Mouse (Mus musculus) MEL (cell line): ENCODE data around the gene Sgms1. TPM values are rescaled to one million over a fixed set of nuclear protein-coding genes. Genes with fewer than 3 reads are reported as not detected.
A peak's percentile ranks its signal among the peaks of the same experiment; 100 is the strongest.

Source experiments
- DNase-seq: peaks from one replicate; pipeline ENCODE4 v3.0.0; 2011; ENCODE audit warnings: low read depth, low spot score
- H3K27ac ChIP-seq: 2 replicates; pipeline ENCODE4 v1.5.1; 2012; ENCODE audit warnings: low read depth, mild to moderate bottlenecking, control low read depth, low read length, moderate library complexity; ENCODE audit not compliant: control insufficient read depth
- H3K27me3 ChIP-seq, 2 experiments: fragments of 150-350 bp in 1 of 2; sonication (generic) in 1 of 2; 2 replicates each; pipeline ENCODE4 v1.6.1; 2012; ENCODE audit warnings: low read length in 2 of 2, mild to moderate bottlenecking in 2 of 2, improper control_type of control experiment in 1 of 2, moderate library complexity in 1 of 2; ENCODE audit not compliant: insufficient read depth in 2 of 2, control insufficient read depth in 1 of 2
- H3K36me3 ChIP-seq, 2 experiments: 2 replicates each; pipeline ENCODE4 v1.6.1; 2012 to 2014; ENCODE audit warnings: low read length in 2 of 2, improper control_type of control experiment in 1 of 2, inconsistent platforms in 1 of 2, mild to moderate bottlenecking in 1 of 2; ENCODE audit not compliant: insufficient read depth in 2 of 2, control insufficient read depth in 1 of 2
- H3K4me1 ChIP-seq, 2 experiments: fragments of 150-350 bp in 1 of 2; sonication (generic) in 1 of 2; 2 replicates each; pipeline ENCODE4 v1.6.1; 2012; ENCODE audit warnings: low read length in 2 of 2, improper control_type of control experiment in 1 of 2, mild to moderate bottlenecking in 1 of 2; ENCODE audit not compliant: insufficient read depth in 2 of 2, control insufficient read depth in 1 of 2
- H3K4me3 ChIP-seq, 2 experiments: fragments of 150-350 bp in 1 of 2; sonication (generic) in 1 of 2; 2 replicates each; pipeline ENCODE4 v1.5.1; 2012; ENCODE audit warnings: low read depth in 2 of 2, low read length in 2 of 2, mild to moderate bottlenecking in 2 of 2, moderate library complexity in 2 of 2, control low read depth in 1 of 2, improper control_type of control experiment in 1 of 2; ENCODE audit not compliant: control insufficient read depth in 1 of 2, insufficient read depth in 1 of 2
- H3K79me2 ChIP-seq: 2 replicates; pipeline ENCODE4 v1.6.1; 2012; ENCODE audit warnings: mild to moderate bottlenecking, low read length, moderate library complexity; ENCODE audit not compliant: control insufficient read depth, poor library complexity, insufficient read depth
- H3K9ac ChIP-seq: 2 replicates; pipeline ENCODE4 v1.6.1; 2012; ENCODE audit warnings: low read depth, mild to moderate bottlenecking, control low read depth, low read length, moderate library complexity; ENCODE audit not compliant: control insufficient read depth, poor library complexity, severe bottlenecking
- H3K9me3 ChIP-seq: fragments of 150-350 bp; sonication (generic); replicated peaks from 2 replicates; pipeline ENCODE4 v1.6.1; 2012; ENCODE audit warnings: mild to moderate bottlenecking, low read length, improper control_type of control experiment, moderate library complexity; ENCODE audit not compliant: insufficient read depth
- GATA1 ChIP-seq: IDR thresholded peaks from 2 replicates; pipeline ENCODE4 v1.6.1; 2011; ENCODE audit warnings: low read depth, low read length, improper control_type of control experiment
- HCFC1 ChIP-seq: IDR thresholded peaks from 2 replicates; pipeline ENCODE4 v1.6.1; 2012; ENCODE audit warnings: low read depth, mild to moderate bottlenecking, inconsistent platforms, low read length, improper control_type of control experiment, moderate library complexity
- JUND ChIP-seq: IDR thresholded peaks from 2 replicates; pipeline ENCODE4 v1.6.1; 2011; ENCODE audit warnings: low read depth, mild to moderate bottlenecking, improper control_type of control experiment, low read length
- MXI1 ChIP-seq: IDR thresholded peaks from 2 replicates; pipeline ENCODE4 v1.6.1; 2011; ENCODE audit warnings: mild to moderate bottlenecking, low read depth, low read length, improper control_type of control experiment
- NELFE ChIP-seq: IDR thresholded peaks from 2 replicates; pipeline ENCODE4 v1.6.1; 2011; ENCODE audit warnings: low read depth, low read length, improper control_type of control experiment
- POLR2A ChIP-seq, 2 experiments: IDR thresholded peaks; 2 replicates each; pipeline ENCODE4 v1.6.1; 2011 to 2012; ENCODE audit warnings: low read length in 2 of 2, mild to moderate bottlenecking in 2 of 2, control low read depth in 1 of 2, improper control_type of control experiment in 1 of 2, low read depth in 1 of 2, moderate library complexity in 1 of 2; ENCODE audit not compliant: control insufficient read depth in 1 of 2, insufficient read depth in 1 of 2, poor library complexity in 1 of 2
- POLR2AphosphoS2 ChIP-seq: IDR thresholded peaks from 2 replicates; pipeline ENCODE4 v1.6.1; 2011; ENCODE audit warnings: low read length, improper control_type of control experiment
- POLR2AphosphoS5 ChIP-seq: IDR thresholded peaks from 2 replicates; pipeline ENCODE4 v1.6.1; 2012; ENCODE audit warnings: low read depth, borderline replicate concordance, mild to moderate bottlenecking, inconsistent platforms, low read length, moderate library complexity, mixed read lengths
- RCOR1 ChIP-seq: IDR thresholded peaks from 2 replicates; pipeline ENCODE4 v1.6.1; 2012; ENCODE audit warnings: low read depth, mild to moderate bottlenecking, inconsistent platforms, low read length, improper control_type of control experiment
- SIN3A ChIP-seq: IDR thresholded peaks from 2 replicates; pipeline ENCODE4 v1.6.1; 2012; ENCODE audit warnings: low read length, improper control_type of control experiment, inconsistent platforms
- SMC3 ChIP-seq: IDR thresholded peaks from 2 replicates; pipeline ENCODE4 v1.6.1; 2011; ENCODE audit warnings: low read depth, low read length, improper control_type of control experiment
- UBTF ChIP-seq: IDR thresholded peaks from 2 replicates; pipeline ENCODE4 v1.6.1; 2012; ENCODE audit warnings: low read depth, mild to moderate bottlenecking, inconsistent platforms, low read length, improper control_type of control experiment, moderate library complexity, borderline replicate concordance; ENCODE audit not compliant: insufficient read depth
- USF1 ChIP-seq: IDR thresholded peaks from 2 replicates; pipeline ENCODE4 v1.6.1; 2014; ENCODE audit warnings: low read depth, mild to moderate bottlenecking, inconsistent platforms, low read length, improper control_type of control experiment, moderate library complexity
- USF2 ChIP-seq, 2 experiments: IDR thresholded peaks; 2 replicates each; pipeline ENCODE4 v1.6.1; 2011 to 2012; ENCODE audit warnings: improper control_type of control experiment in 2 of 2, low read length in 2 of 2, borderline replicate concordance in 1 of 2, inconsistent platforms in 1 of 2, low read depth in 1 of 2, mild to moderate bottlenecking in 1 of 2; ENCODE audit not compliant: insufficient read depth in 1 of 2
- ZC3H11A ChIP-seq: IDR thresholded peaks from 2 replicates; pipeline ENCODE4 v1.6.1; 2012; ENCODE audit warnings: low read depth, mild to moderate bottlenecking, inconsistent platforms, low read length, improper control_type of control experiment
- ZKSCAN1 ChIP-seq: IDR thresholded peaks from 2 replicates; pipeline ENCODE4 v1.6.1; 2012; ENCODE audit warnings: low read depth, mild to moderate bottlenecking, inconsistent platforms, low read length, improper control_type of control experiment, moderate library complexity
- ZNF384 ChIP-seq: IDR thresholded peaks from 2 replicates; pipeline ENCODE4 v1.6.1; 2012; ENCODE audit warnings: low read depth, mild to moderate bottlenecking, inconsistent platforms, low read length, improper control_type of control experiment
- polyA plus RNA-seq, 2 experiments: library from polyadenylated mRNA; stranded (reverse) in 1 of 2; unstranded in 1 of 2; fragments of >175 nt in 1 of 2; fragments of >200 nt in 1 of 2; gene quantifications; 2 replicates each; pipeline versions ENCODE4 v1.2.1 to v1.2.4; 2012; ENCODE audit warnings: low replicate concordance in 2 of 2, low read depth in 1 of 2; ENCODE audit not compliant: insufficient read length in 2 of 2, insufficient read depth in 1 of 2, missing spikeins in 1 of 2
- total RNA-seq: library from RNA; depleted of rRNA; stranded (reverse); fragments of 300-350 nt; gene quantifications from 2 replicates; pipeline ENCODE4 v1.2.3, GENCODE M21; 2012

Sgms1 gene
- total and polyA plus RNA-seq, 3 experiments = 16.3 to 18.5 TPM; not detected in 1

GRCm38 (mm10) chr19:32178161-32178560, 211.4 kb downstream of the Sgms1 start:
- Histone ChIP-seq H3K79me2 (peaks cover 5% of the 10 kb centered on the region; the same call in 1 of the 2 replicates), H3K27me3 (no peaks in the 10 kb centered on the region), H3K4me3 (no peak overlapping the region), H3K27ac (no peak overlapping the region)
- no peak for DNase-seq
- TF ChIP-seq UBTF (no peak), RCOR1 (no peak), USF1 (no peak), ZNF384 (no peak), NELFE (no peak), HCFC1 (no peak), MXI1 (no peak), USF2 (IDR thresholded peaks at IDR 0.05; ENCODE audit: borderline replicate concordance in 1 of 2, insufficient read depth in 1 of 2, low read depth in 1 of 2, low read length in 2 of 2) (no peak), ZC3H11A (no peak), POLR2AphosphoS5 (no peak), POLR2AphosphoS2 (no peak), GATA1 (no peak), ZKSCAN1 (no peak), SIN3A (no peak), SMC3 (no peak)
- TF ChIP-seq, all 39 proteins: peak for 0
- Histone ChIP-seq H3K36me3 (peaks cover 0 to 50% of the 10 kb centered on the region in 2 experiments; a peak in 2 of 4 replicates), H3K4me1 (peaks cover 33 to 48% of the 10 kb centered on the region in 2 experiments), H3K9ac (no peak overlapping the region), H3K9me3 (no peaks in the 10 kb centered on the region)

GRCm38 (mm10) chr19:32176458-32176857, 213.1 kb downstream of the Sgms1 start:
- Histone ChIP-seq H3K27me3 (no peaks in the 10 kb centered on the region), H3K9ac (no peak overlapping the region), H3K79me2 (peaks cover 5% of the 10 kb centered on the region; the same call in 1 of the 2 replicates), H3K27ac (no peak overlapping the region; the same call in none of the 2 replicates), H3K9me3 (no peaks in the 10 kb centered on the region), H3K36me3 (peaks cover 0 to 52% of the 10 kb centered on the region in 2 experiments; a peak in 2 of 4 replicates), H3K4me3 (no peak overlapping the region), H3K4me1 (peaks cover 37 to 56% of the 10 kb centered on the region in 2 experiments)
- TF ChIP-seq GATA1 (peak; percentile 42; the same call in 1 of the 2 replicates), POLR2A (IDR thresholded peaks at IDR 0.05; ENCODE audit: control insufficient read depth in 1 of 2, insufficient read depth in 1 of 2, low read depth in 1 of 2, low read length in 2 of 2, poor library complexity in 1 of 2) (no peak), ZNF384 (peak; percentile 85), UBTF (no peak), JUND (no peak)
- DNase-seq = no peak
